Mouse (Mus musculus) stomach, embryonic 15.5 days (tissue): ENCODE results near the gene Comt. TPM values are rescaled to one million over a fixed set of nuclear protein-coding genes. Genes with fewer than 3 reads are reported as not detected.

Experiments
- ATAC-seq: fragments of 200-750 bp; cut with Nextera tagmentation; 2 replicates; pipeline ENCODE4 v1.8.0; 2017; ENCODE audit warnings: low read depth, moderate number of reproducible peaks, moderate TSS enrichment; ENCODE audit not compliant: insufficient read depth, low FRiP score
- H3K27ac ChIP-seq: fragments of 300-500 bp; sonication (generic); 2 replicates; pipeline ENCODE4 v1.5.1; 2015; ENCODE audit warnings: mild to moderate bottlenecking, inconsistent platforms
- H3K27me3 ChIP-seq: fragments of 300-500 bp; sonication (generic); replicated peaks from 2 replicates; pipeline ENCODE4 v1.6.1; 2015; ENCODE audit warnings: inconsistent platforms
- H3K36me3 ChIP-seq: fragments of 300-500 bp; sonication (generic); 2 replicates; pipeline ENCODE4 v1.6.1; 2015; ENCODE audit warnings: inconsistent platforms
- H3K4me1 ChIP-seq: fragments of 300-500 bp; sonication (generic); 2 replicates; pipeline ENCODE4 v1.6.1; 2015; ENCODE audit warnings: inconsistent platforms
- H3K4me2 ChIP-seq: fragments of 300-500 bp; sonication (generic); 2 replicates; pipeline ENCODE4 v1.6.1; 2015; ENCODE audit warnings: mild to moderate bottlenecking, inconsistent platforms
- H3K4me3 ChIP-seq: fragments of 300-500 bp; sonication (generic); replicated peaks from 2 replicates; pipeline ENCODE4 v1.5.1; 2015; ENCODE audit warnings: inconsistent platforms
- H3K9ac ChIP-seq: fragments of 300-500 bp; sonication (generic); 2 replicates; pipeline ENCODE4 v1.6.1; 2015; ENCODE audit warnings: inconsistent platforms
- H3K9me3 ChIP-seq: fragments of 300-500 bp; sonication (generic); 2 replicates; pipeline ENCODE4 v1.6.1; 2016; ENCODE audit warnings: inconsistent platforms
- WGBS: fragments of 180-500 bp; shearing (Covaris S2); methylation state at CpG from one replicate; pipeline ENCODE4 v1.1.7; 2015; 5-methylcytosine and 5-hydroxymethylcytosine counted together
- polyA plus RNA-seq: library from polyadenylated mRNA; unstranded; fragments of >200 nt; fragmentation: Nextera tagmentation; extraction: Ambion mirVana; gene quantifications from 2 replicates; pipeline ENCODE4 v1.2.1, GENCODE M21; 2015

Gene Comt
- polyA plus RNA-seq, 1 experiment from 2014 or later = 101 TPM

- WGBS = 80% methylated on average over 7 of the region's 7 CpGs
- Histone ChIP-seq H3K9me3 (no peaks in the 10 kb centered on the region), H3K9ac (no peak overlapping the region), H3K27me3 (no peaks in the 10 kb centered on the region), H3K27ac (no peak overlapping the region), H3K4me3 (no peak overlapping the region), H3K4me2 (no peak overlapping the region), H3K36me3 (peaks cover 11% of the 10 kb centered on the region), H3K4me1 (peaks cover 5% of the 10 kb centered on the region; the same call in 1 of the 2 replicates)
- no peak for ATAC-seq
These were observed 18.7 kb downstream of the Comt start for GRCm38 (mm10) chr16:18407912-18408311.

GRCm38 (mm10) chr16:18406293-18406692, 20.4 kb downstream of the Comt start:
- Histone ChIP-seq H3K9me3 (no peaks in the 10 kb centered on the region), H3K9ac (no peak overlapping the region), H3K4me1 (peaks cover 5% of the 10 kb centered on the region; the same call in 1 of the 2 replicates), H3K4me2 (no peak overlapping the region), H3K36me3 (peaks cover 11% of the 10 kb centered on the region), H3K4me3 (no peak overlapping the region), H3K27ac (no peak overlapping the region), H3K27me3 (no peaks in the 10 kb centered on the region)
- 10% methylated on average over 2 of the region's 2 CpGs for WGBS
- 0 out of 2 replicates have a peak, but pooled peaks have one; percentile 31 for ATAC-seq

GRCm38 (mm10) chr16:18405876-18406275, 20.8 kb downstream of the Comt start:
- peaks cover 6% of the 10 kb centered on the region; the same call in 1 of the 2 replicates for H3K4me1 ChIP-seq
- no peaks in the 10 kb centered on the region for H3K9me3 ChIP-seq
- H3K4me2 ChIP-seq = no peak overlapping the region
- H3K36me3 ChIP-seq = peaks cover 11% of the 10 kb centered on the region
- H3K9ac ChIP-seq = no peak overlapping the region
- no peaks in the 10 kb centered on the region for H3K27me3 ChIP-seq
- 61% methylated on average over 2 of the region's 2 CpGs for WGBS
- no peak for ATAC-seq
- no peak overlapping the region for H3K27ac ChIP-seq
- no peak overlapping the region for H3K4me3 ChIP-seq

GRCm38 (mm10) chr16:18405091-18405854, 21.4 kb downstream of the Comt start:
- no peak overlapping the region for H3K9ac ChIP-seq
- H3K4me2 ChIP-seq = no peak overlapping the region
- peaks cover 9% of the 10 kb centered on the region; the same call in 1 of the 2 replicates for H3K4me1 ChIP-seq
- H3K27ac ChIP-seq = no peak overlapping the region
- no peaks in the 10 kb centered on the region for H3K9me3 ChIP-seq
- no peak for ATAC-seq
- H3K36me3 ChIP-seq = peaks cover 11% of the 10 kb centered on the region
- H3K4me3 ChIP-seq = no peak overlapping the region
- no peaks in the 10 kb centered on the region for H3K27me3 ChIP-seq
- WGBS = 77% methylated on average over 13 of the region's 13 CpGs

GRCm38 (mm10) chr16:18403285-18403684, 23.4 kb downstream of the Comt start:
- 87% methylated on average over 12 of the region's 12 CpGs for WGBS
- ATAC-seq = no peak
- Histone ChIP-seq H3K4me3 (no peak overlapping the region), H3K9ac (no peak overlapping the region), H3K36me3 (peaks cover 11% of the 10 kb centered on the region), H3K9me3 (no peaks in the 10 kb centered on the region), H3K4me1 (peaks cover 9% of the 10 kb centered on the region; the same call in 1 of the 2 replicates), H3K27me3 (no peaks in the 10 kb centered on the region), H3K4me2 (no peak overlapping the region), H3K27ac (no peak overlapping the region)

- Histone ChIP-seq H3K4me1 (peaks cover 17% of the 10 kb centered on the region), H3K4me2 (no peak overlapping the region), H3K27me3 (no peaks in the 10 kb centered on the region), H3K36me3 (peaks cover 12% of the 10 kb centered on the region; the same call in 1 of the 2 replicates), H3K9me3 (no peaks in the 10 kb centered on the region), H3K27ac (no peak overlapping the region), H3K9ac (no peak overlapping the region), H3K4me3 (no peak overlapping the region)
- 39% methylated on average over 7 of the region's 7 CpGs for WGBS
- ATAC-seq = peak; percentile 36
These were observed 26.0 kb downstream of the Comt start for GRCm38 (mm10) chr16:18400472-18401216.

GRCm38 (mm10) chr16:18400028-18400427, 26.6 kb downstream of the Comt start:
- peaks cover 18% of the 10 kb centered on the region for H3K4me1 ChIP-seq
- H3K4me3 ChIP-seq = no peak overlapping the region
- WGBS = 62% methylated on average over 9 of the region's 9 CpGs
- peaks cover 12% of the 10 kb centered on the region; the same call in 1 of the 2 replicates for H3K36me3 ChIP-seq
- no peaks in the 10 kb centered on the region for H3K27me3 ChIP-seq
- no peak for ATAC-seq
- no peak overlapping the region for H3K9ac ChIP-seq
- H3K9me3 ChIP-seq = no peaks in the 10 kb centered on the region
- no peak overlapping the region for H3K27ac ChIP-seq
- no peak overlapping the region for H3K4me2 ChIP-seq

GRCm38 (mm10) chr16:18396791-18397621, 29.6 kb downstream of the Comt start:
- no peaks in the 10 kb centered on the region for H3K27me3 ChIP-seq
- WGBS = 94% methylated on average over 27 of the region's 27 CpGs
- no peak overlapping the region for H3K27ac ChIP-seq
- H3K9me3 ChIP-seq = no peaks in the 10 kb centered on the region
- H3K4me1 ChIP-seq = peaks cover 33% of the 10 kb centered on the region
- H3K9ac ChIP-seq = no peak overlapping the region
- H3K36me3 ChIP-seq = 0 out of 2 replicates have a peak, but pooled peaks cover 4% of the 10 kb centered on the region
- ATAC-seq = no peak
- H3K4me2 ChIP-seq = no peak overlapping the region
- no peak overlapping the region for H3K4me3 ChIP-seq

- Histone ChIP-seq H3K36me3 (0 out of 2 replicates have a peak, but pooled peaks cover 4% of the 10 kb centered on the region), H3K27ac (peak overlapping the region; percentile 55), H3K27me3 (no peaks in the 10 kb centered on the region), H3K4me3 (no peak overlapping the region), H3K9ac (no peak overlapping the region), H3K4me1 (peaks cover 33% of the 10 kb centered on the region), H3K9me3 (no peaks in the 10 kb centered on the region), H3K4me2 (0 out of 2 replicates have a peak overlapping the region, but pooled peaks have one; percentile 10)
- no peak for ATAC-seq
- WGBS = 49% methylated on average over 2 of the region's 2 CpGs
These were observed 30.5 kb downstream of the Comt start for GRCm38 (mm10) chr16:18396201-18396600.

GRCm38 (mm10) chr16:18395620-18396036, 31.0 kb downstream of the Comt start:
- ATAC-seq = no peak
- WGBS = 38% methylated on average over 6 of the region's 7 CpGs
- H3K9me3 ChIP-seq = no peaks in the 10 kb centered on the region
- H3K27me3 ChIP-seq = no peaks in the 10 kb centered on the region
- H3K4me3 ChIP-seq = no peak overlapping the region
- no peak overlapping the region for H3K9ac ChIP-seq
- H3K4me1 ChIP-seq = peaks cover 29% of the 10 kb centered on the region
- peak overlapping the region; percentile 55; the same call in 1 of the 2 replicates for H3K27ac ChIP-seq
- H3K4me2 ChIP-seq = peak overlapping the region; percentile 17; the same call in 1 of the 2 replicates
- H3K36me3 ChIP-seq = 0 out of 2 replicates have a peak, but pooled peaks cover 4% of the 10 kb centered on the region
